Mouse (Mus musculus): Measurements from ENCODE around the gene Cpne1.

GRCm38 (mm10) chr2:156052816-156053215 lies 58.9 kb downstream of the Cpne1 start, which contains the start of gene Fer1l4:
- TF ChIP-seq CTCF (IDR thresholded peaks at IDR 0.05; ENCODE audit: borderline replicate concordance, extremely low read depth, insufficient read depth, insufficient read length) (no peak), POLR2A (IDR thresholded peaks at IDR 0.05; ENCODE audit: borderline replicate concordance, extremely low read depth, insufficient read depth, insufficient read length, poor library complexity, severe bottlenecking) (no peak)

Measured in brain, embryonic 14.5 days (tissue).